Mouse (Mus musculus) NIH3T3 (cell line): ENCODE results near the gene Olfr707.
"Not testable (repeated sequence)": the region's sequence is repeated elsewhere in the genome, so short reads cannot be mapped to it uniquely, and the experiment has no call there.

Experiments
- DNase-seq: peaks from one replicate; pipeline ENCODE4 v3.0.0-alpha.2; 2012; ENCODE audit warnings: low read depth

Olfr707 gene

GRCm38 (mm10) chr7:106901141-106901540, at the start of gene Olfr707:
Gene Olfr707, minus strand, starts transcription at chr7:106901241.
- not testable (repeated sequence) for DNase-seq

GRCm38 (mm10) chr7:106948212-106948611, 47.2 kb upstream of the Olfr707 start, which contains the start of gene Olfr710:
Gene Olfr710, minus strand, starts transcription at chr7:106948312.
- no peak for DNase-seq

GRCm38 (mm10) chr7:106932119-106932518, 31.1 kb upstream of the Olfr707 start, which contains the start of gene Olfr709-ps1:
Gene Olfr709-ps1, minus strand, starts transcription at chr7:106932219.
- no peak for DNase-seq

- DNase-seq = not testable (repeated sequence)
Measured at GRCm38 (mm10) chr7:106920961-106921360, 19.9 kb upstream of the Olfr707 start.

GRCm38 (mm10) chr7:106907676-106908075, 6.6 kb upstream of the Olfr707 start, which contains the start of gene Olfr1532-ps1:
Gene Olfr1532-ps1, plus strand, starts transcription at chr7:106908001.
- DNase-seq = no peak

GRCm38 (mm10) chr7:106888062-106888461, 13.0 kb downstream of the Olfr707 start, which contains the start of gene Olfr706:
Gene Olfr706, minus strand, starts transcription at chr7:106888162.
- no peak for DNase-seq

- no peak for DNase-seq
Measured at GRCm38 (mm10) chr7:106876791-106877190, 24.2 kb downstream of the Olfr707 start, which contains the start of gene Olfr705. Gene Olfr705, minus strand, starts transcription at chr7:106876891.

- DNase-seq = no peak
Measured at GRCm38 (mm10) chr7:106862885-106863284, 38.2 kb downstream of the Olfr707 start, which contains the start of gene Olfr704. Gene Olfr704, plus strand, starts transcription at chr7:106863185.

- no peak for DNase-seq
Measured at GRCm38 (mm10) chr7:106843060-106843459, 58.0 kb downstream of the Olfr707 start, which contains the start of gene Olfr703. Gene Olfr703, plus strand, starts transcription at chr7:106843360.
